Mouse (Mus musculus) CH12.LX (cell line): Measurements from ENCODE around the gene Dcp1b. TPM values are rescaled to one million over a fixed set of nuclear protein-coding genes. Genes with fewer than 3 reads are reported as not detected.

Experiments
- DNase-seq: peaks from one replicate; pipeline ENCODE4 v3.0.0-alpha.2; 2013; ENCODE audit errors: extremely low read depth
- H3K27ac ChIP-seq: 2 replicates; pipeline ENCODE4 v1.5.1; 2012; ENCODE audit warnings: low read depth, mild to moderate bottlenecking, control low read depth, moderate library complexity; ENCODE audit not compliant: insufficient read depth
- H3K27me3 ChIP-seq: replicated peaks from 2 replicates; pipeline ENCODE3; 2012; ENCODE audit warnings: inconsistent platforms
- H3K36me3 ChIP-seq, 2 experiments: replicated peaks in 1 of 2; 2 replicates each; pipeline versions ENCODE3 to v1.6.1; 2012; ENCODE audit warnings: inconsistent platforms in 1 of 2, low read length in 1 of 2, mild to moderate bottlenecking in 1 of 2, mixed read lengths in 1 of 2, moderate library complexity in 1 of 2; ENCODE audit not compliant: control insufficient read depth in 1 of 2, insufficient read depth in 1 of 2
- H3K4me1 ChIP-seq, 2 experiments: 2 replicates each; pipeline ENCODE4 v1.6.1; 2012; ENCODE audit warnings: inconsistent platforms in 1 of 2, moderate library complexity in 1 of 2; ENCODE audit not compliant: insufficient read depth in 2 of 2, control insufficient read depth in 1 of 2
- H3K4me2 ChIP-seq: 2 replicates; pipeline ENCODE4 v1.6.1; 2012; ENCODE audit warnings: low read depth, mild to moderate bottlenecking, control low read depth; ENCODE audit not compliant: poor library complexity, insufficient read depth, severe bottlenecking
- H3K4me3 ChIP-seq, 3 experiments: fragments of 150-350 bp in 1 of 3; sonication (generic) in 1 of 3; replicated peaks in 1 of 3; 2 replicates each; pipeline versions ENCODE3 to v1.5.1; 2011 to 2012; ENCODE audit warnings: low read depth in 2 of 3, low read length in 2 of 3, mild to moderate bottlenecking in 2 of 3, moderate library complexity in 2 of 3, control low read depth in 1 of 3, improper control_type of control experiment in 1 of 3, inconsistent platforms in 1 of 3, mixed read lengths in 1 of 3; ENCODE audit not compliant: poor library complexity in 1 of 3
- H3K79me2 ChIP-seq: replicated peaks from 2 replicates; pipeline ENCODE4 v1.6.1; 2012; ENCODE audit warnings: mild to moderate bottlenecking, moderate library complexity; ENCODE audit not compliant: control insufficient read depth, poor library complexity, insufficient read depth, severe bottlenecking; ENCODE audit errors: extremely low read depth
- H3K9ac ChIP-seq: 2 replicates; pipeline ENCODE4 v1.6.1; 2012; ENCODE audit warnings: low read depth, mild to moderate bottlenecking, control low read depth, moderate library complexity; ENCODE audit not compliant: insufficient read depth
- H3K9me3 ChIP-seq: replicated peaks from 2 replicates; pipeline ENCODE3; 2012; ENCODE audit warnings: low read length, inconsistent platforms, mixed read lengths
- BHLHE40 ChIP-seq: IDR thresholded peaks from 2 replicates; pipeline ENCODE4 v1.6.1; 2011; ENCODE audit warnings: mild to moderate bottlenecking, low read depth, low read length, improper control_type of control experiment
- CHD2 ChIP-seq: IDR thresholded peaks from 2 replicates; pipeline ENCODE4 v1.6.1; 2011; ENCODE audit warnings: low read length, improper control_type of control experiment
- CTCF ChIP-seq, 2 experiments: IDR thresholded peaks in 1 of 2; conservative IDR thresholded peaks in 1 of 2; 2 replicates each; pipeline ENCODE4 v1.5.1; 2011 to 2012; ENCODE audit warnings: low read depth in 2 of 2, low read length in 2 of 2, improper control_type of control experiment in 1 of 2, inconsistent platforms in 1 of 2, mild to moderate bottlenecking in 1 of 2, moderate library complexity in 1 of 2
- E2F4 ChIP-seq: IDR thresholded peaks from 2 replicates; pipeline ENCODE4 v1.6.1; 2011; ENCODE audit warnings: low read depth, low read length, improper control_type of control experiment; ENCODE audit not compliant: insufficient replicate concordance
- EP300 ChIP-seq: IDR thresholded peaks from 2 replicates; pipeline ENCODE4 v1.6.1; 2011; ENCODE audit warnings: low read length, improper control_type of control experiment
- GABPA ChIP-seq: IDR thresholded peaks from 2 replicates; pipeline ENCODE4 v1.6.1; 2012; ENCODE audit warnings: low read depth, low read length, improper control_type of control experiment, inconsistent platforms; ENCODE audit not compliant: insufficient replicate concordance
- HCFC1 ChIP-seq: IDR thresholded peaks from 2 replicates; pipeline ENCODE4 v1.6.1; 2012; ENCODE audit warnings: low read depth, mild to moderate bottlenecking, inconsistent platforms, low read length, improper control_type of control experiment
- KAT2A ChIP-seq: IDR thresholded peaks from 2 replicates; pipeline ENCODE4 v1.6.1; 2012; ENCODE audit warnings: low read length, improper control_type of control experiment, inconsistent platforms; ENCODE audit not compliant: insufficient replicate concordance
- MAFK ChIP-seq: IDR thresholded peaks from 2 replicates; pipeline ENCODE4 v1.6.1; 2011; ENCODE audit warnings: low read length, improper control_type of control experiment; ENCODE audit not compliant: insufficient replicate concordance
- MAZ ChIP-seq: IDR thresholded peaks from 2 replicates; pipeline ENCODE4 v1.6.1; 2012; ENCODE audit warnings: low read depth, mild to moderate bottlenecking, inconsistent platforms, low read length, improper control_type of control experiment, moderate library complexity
- MEF2A ChIP-seq: IDR thresholded peaks from 2 replicates; pipeline ENCODE4 v1.6.1; 2014; ENCODE audit warnings: low read depth, mild to moderate bottlenecking, inconsistent platforms, low read length, improper control_type of control experiment, borderline replicate concordance
- MYC ChIP-seq: IDR thresholded peaks from 2 replicates; pipeline ENCODE4 v1.6.1; 2011; ENCODE audit warnings: low read depth, mild to moderate bottlenecking, improper control_type of control experiment, low read length
- PAX5 ChIP-seq: IDR thresholded peaks from 2 replicates; pipeline ENCODE4 v1.6.1; 2012; ENCODE audit warnings: low read length, inconsistent platforms, mixed read lengths
- POLR2A ChIP-seq: IDR thresholded peaks from 2 replicates; pipeline ENCODE4 v1.6.1; 2011; ENCODE audit warnings: low read depth, mild to moderate bottlenecking, improper control_type of control experiment, low read length
- POLR2AphosphoS2 ChIP-seq: IDR thresholded peaks from 2 replicates; pipeline ENCODE4 v1.6.1; 2011; ENCODE audit warnings: low read depth, low read length, improper control_type of control experiment
- RAD21 ChIP-seq: IDR thresholded peaks from 2 replicates; pipeline ENCODE4 v1.6.1; 2011; ENCODE audit warnings: low read depth, mild to moderate bottlenecking, low read length, improper control_type of control experiment, moderate library complexity
- RCOR1 ChIP-seq: conservative IDR thresholded peaks from 2 replicates; pipeline ENCODE4 v1.6.1; 2012; ENCODE audit warnings: low read depth, mild to moderate bottlenecking, inconsistent platforms, low read length, improper control_type of control experiment
- SMC3 ChIP-seq: IDR thresholded peaks from 2 replicates; pipeline ENCODE4 v1.6.1; 2011; ENCODE audit warnings: low read depth, low read length, improper control_type of control experiment
- TBP ChIP-seq: conservative IDR thresholded peaks from 2 replicates; pipeline ENCODE4 v1.6.1; 2011; ENCODE audit warnings: low read depth, low read length, improper control_type of control experiment
- TCF12 ChIP-seq: IDR thresholded peaks from 2 replicates; pipeline ENCODE4 v1.6.1; 2014; ENCODE audit warnings: low read depth, mild to moderate bottlenecking, inconsistent platforms, low read length, improper control_type of control experiment
- USF2 ChIP-seq: conservative IDR thresholded peaks from 2 replicates; pipeline ENCODE4 v1.6.1; 2011; ENCODE audit warnings: low read depth, low read length, improper control_type of control experiment
- ZC3H11A ChIP-seq: IDR thresholded peaks from 2 replicates; pipeline ENCODE4 v1.6.1; 2012; ENCODE audit warnings: low read depth, mild to moderate bottlenecking, inconsistent platforms, low read length, improper control_type of control experiment
- ZKSCAN1 ChIP-seq: IDR thresholded peaks from 2 replicates; pipeline ENCODE4 v1.6.1; 2012; ENCODE audit warnings: low read depth, inconsistent platforms, low read length, improper control_type of control experiment, borderline replicate concordance
- ZMIZ1 ChIP-seq: IDR thresholded peaks from 2 replicates; pipeline ENCODE4 v1.6.1; 2012; ENCODE audit warnings: low read depth, mild to moderate bottlenecking, inconsistent platforms, low read length, improper control_type of control experiment
- ZNF384 ChIP-seq: IDR thresholded peaks from 2 replicates; pipeline ENCODE4 v1.6.1; 2012; ENCODE audit warnings: low read depth, low read length, improper control_type of control experiment, inconsistent platforms
- dilution Hi-C: fragments of 300-500 bp; cut with MboI; formaldehyde crosslinking; loops from 2 replicates; pipeline ENCODE4 v1.14.3; 2020; ENCODE audit warnings: low sequenced_read_pairs; ENCODE audit not compliant: extremely low pct_unique_long_range_greater_than_20kb, extremely low pct_ligation_motif_present
- in situ Hi-C: fragments of 300-500 bp; cut with MboI; formaldehyde crosslinking; loops from 3 replicates; pipeline ENCODE4 v1.14.3; 2019; ENCODE audit warnings: low sequenced_read_pairs, low pct_ligation_motif_present, low pct_unique_long_range_greater_than_20kb, mixed read lengths
- polyA plus RNA-seq: library from polyadenylated mRNA; unstranded; fragments of >175 nt; gene quantifications from 2 replicates; pipeline ENCODE4 v1.2.1, GENCODE M21; 2012; ENCODE audit warnings: low read depth; ENCODE audit not compliant: insufficient read length
- total RNA-seq, 2 experiments: library from RNA; depleted of rRNA; stranded (reverse); fragments of 300-350 nt in 1 of 2; fragments of >200 nt in 1 of 2; gene quantifications; 2 replicates each; pipeline ENCODE4 v1.2.3; 2012 to 2014

Gene Dcp1b
- total and polyA plus RNA-seq, 3 experiments: 1.6 to 2.5 (median 2.2) TPM

GRCm38 (mm10) chr6:119183781-119184180, 8.7 kb downstream of the Dcp1b start:
- dilution Hi-C loops: no loop called here
- TF ChIP-seq TCF12: no peak
- TF ChIP-seq BHLHE40: no peak
- H3K36me3 ChIP-seq: peaks cover 4 to 11% of the 10 kb centered on the region in 2 experiments

GRCm38 (mm10) chr6:119186658-119187057, 11.6 kb downstream of the Dcp1b start:
- dilution Hi-C loops (no loop called here), in situ Hi-C loops (no loop called here)

More at GRCm38 (mm10) chr6:119183781-119184180, 8.7 kb downstream of the Dcp1b start:
- no peaks in the 10 kb centered on the region for H3K27me3 ChIP-seq
- DNase-seq: no peak
- H3K4me2 ChIP-seq: no peak overlapping the region
- H3K27ac ChIP-seq: no peak overlapping the region
- in situ Hi-C loops: no loop called here
- peaks cover 6 to 11% of the 10 kb centered on the region in 2 experiments for H3K4me1 ChIP-seq
- no peak overlapping the region for H3K9ac ChIP-seq
- H3K79me2 ChIP-seq: no peaks in the 10 kb centered on the region
- no peak overlapping the region for H3K4me3 ChIP-seq
- no peaks in the 10 kb centered on the region for H3K9me3 ChIP-seq

GRCm38 (mm10) chr6:119187631-119188030, 12.6 kb downstream of the Dcp1b start:
- no peak overlapping the region for H3K27ac ChIP-seq
- no peaks in the 10 kb centered on the region for H3K4me1 ChIP-seq
- TF ChIP-seq ZMIZ1 (no peak), E2F4 (no peak), POLR2A (no peak), ZNF384 (no peak), MAZ (no peak), ZKSCAN1 (no peak), PAX5 (no peak), GABPA (no peak), EP300 (no peak), CHD2 (no peak), POLR2AphosphoS2 (no peak), RAD21 (no peak), RCOR1 (no peak), ZC3H11A (no peak), TBP (no peak), MAFK (no peak), BHLHE40 (no peak)
- TF ChIP-seq, all 38 proteins: peak for 0
- Histone ChIP-seq H3K9ac (no peak overlapping the region), H3K36me3 (peaks cover 8 to 21% of the 10 kb centered on the region in 2 experiments), H3K79me2 (no peaks in the 10 kb centered on the region), H3K9me3 (no peaks in the 10 kb centered on the region), H3K4me3 (no peak overlapping the region), H3K4me2 (no peak overlapping the region), H3K27me3 (no peaks in the 10 kb centered on the region)
- DNase-seq: no peak
- in situ Hi-C loops: no loop called here
- dilution Hi-C loops: no loop called here

More at GRCm38 (mm10) chr6:119186658-119187057, 11.6 kb downstream of the Dcp1b start:
- Histone ChIP-seq H3K4me2 (no peak overlapping the region), H3K27me3 (no peaks in the 10 kb centered on the region), H3K27ac (no peak overlapping the region), H3K9me3 (no peaks in the 10 kb centered on the region), H3K79me2 (no peaks in the 10 kb centered on the region), H3K36me3 (peaks cover 5 to 18% of the 10 kb centered on the region in 2 experiments), H3K4me3 (no peak overlapping the region), H3K9ac (no peak overlapping the region), H3K4me1 (no peaks in the 10 kb centered on the region)
- TF ChIP-seq MYC: no peak
- TF ChIP-seq USF2: no peak
- peak in 1 of 2 experiments; percentile 48; a peak in 2 of 4 replicates for TF ChIP-seq CTCF (conservative IDR thresholded peaks at IDR 0.05 in 1 of 2, IDR thresholded peaks at IDR 0.05 in 1 of 2; ENCODE audit: low read depth in 2 of 2, low read length in 2 of 2)
- TF ChIP-seq RAD21: peak; percentile 9
- TF ChIP-seq SMC3: peak; percentile 34
- TF ChIP-seq MEF2A: no peak
- no peak for TF ChIP-seq KAT2A
- no peak for TF ChIP-seq HCFC1
- TF ChIP-seq POLR2AphosphoS2: no peak
- no peak for TF ChIP-seq MAFK
- DNase-seq: peak; percentile 17
